Mouse (Mus musculus): ENCODE results near the gene Med16. TPM values are rescaled to one million over a fixed set of nuclear protein-coding genes. Genes with fewer than 3 reads are reported as not detected.

Med16 gene
- polyA plus RNA-seq, 1 experiment: 57.1 TPM

DNA sequence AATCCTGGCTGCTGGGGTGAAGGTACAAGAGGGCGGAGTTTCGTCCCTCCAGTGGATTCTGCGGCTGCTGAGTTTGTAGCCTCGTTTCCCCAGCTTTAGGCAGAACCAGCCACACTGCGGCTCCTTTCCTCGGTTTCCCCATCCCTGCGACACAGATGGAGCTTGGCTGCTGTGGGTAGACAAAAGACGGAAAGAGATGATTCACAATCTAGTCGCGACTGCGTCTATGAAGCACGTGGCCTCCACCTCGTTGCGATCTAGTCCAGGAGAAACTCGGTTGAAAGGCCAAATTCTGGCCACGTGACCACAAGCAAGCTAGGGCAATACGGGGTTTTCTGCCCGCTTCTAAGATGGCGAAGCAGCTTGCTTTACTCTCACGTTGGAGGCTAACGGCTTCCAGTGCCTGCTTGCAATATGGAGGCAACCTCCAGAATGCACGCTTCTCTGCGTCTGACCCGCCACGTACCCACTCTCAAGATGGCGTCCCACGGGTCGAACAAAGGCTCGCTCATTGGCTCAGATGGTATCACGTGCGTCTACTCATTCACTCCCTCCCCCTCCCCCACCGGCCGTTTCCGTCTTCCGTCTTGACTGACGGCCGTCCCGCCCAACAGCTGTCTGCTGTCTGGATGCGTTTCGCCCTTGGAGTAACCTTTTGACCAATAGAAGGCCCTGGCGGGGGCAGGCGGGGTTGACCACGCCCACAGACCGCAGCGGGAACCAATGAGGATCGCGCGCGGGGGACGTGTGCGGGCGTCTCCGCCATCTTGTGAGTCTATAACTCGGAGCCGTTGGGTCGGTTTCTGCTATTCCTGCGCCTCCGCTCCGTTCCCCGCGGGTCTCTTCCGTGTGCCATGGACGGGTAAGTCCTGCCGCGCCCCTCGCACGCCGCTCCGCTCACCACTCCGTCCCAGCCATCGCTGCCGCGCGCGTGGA is 54.6 kb downstream of the Med16 start, which contains the start of gene Ptbp1:
Gene Ptbp1 (plus strand): TSS at position 568 of the 936 bp plus-strand sequence.
- peak; percentile 100 for DNase-seq
- H3K36me3 ChIP-seq (ENCODE audit: control insufficient read depth, insufficient read depth, low read length): peaks cover 1% of the 10 kb centered on the region; the same call in 1 of the 2 replicates
- H3K4me3 ChIP-seq (ENCODE audit: insufficient read depth, low read depth, low read length): peak within 1 kb of the TSS; percentile 78
- peak within 1 kb of the TSS; percentile 97 for H3K27ac ChIP-seq (ENCODE audit: insufficient read depth, low read depth, low read length)
- TF ChIP-seq POLR2A (IDR thresholded peaks at IDR 0.05; ENCODE audit: low read depth, low read length) (peak; percentile 97), CTCF (conservative IDR thresholded peaks at IDR 0.05; ENCODE audit: insufficient read depth, insufficient read length, low read depth, low read length) (no peak)
- no peaks in the 10 kb centered on the region for H3K27me3 ChIP-seq (replicated peaks; ENCODE audit: control insufficient read depth, insufficient read depth, low read length)
- peaks cover 50% of the 10 kb centered on the region for H3K4me1 ChIP-seq (ENCODE audit: control insufficient read depth, insufficient read depth, low read length)
- under 1% methylated on average over 75 of the region's 75 CpGs for WGBS

DNA sequence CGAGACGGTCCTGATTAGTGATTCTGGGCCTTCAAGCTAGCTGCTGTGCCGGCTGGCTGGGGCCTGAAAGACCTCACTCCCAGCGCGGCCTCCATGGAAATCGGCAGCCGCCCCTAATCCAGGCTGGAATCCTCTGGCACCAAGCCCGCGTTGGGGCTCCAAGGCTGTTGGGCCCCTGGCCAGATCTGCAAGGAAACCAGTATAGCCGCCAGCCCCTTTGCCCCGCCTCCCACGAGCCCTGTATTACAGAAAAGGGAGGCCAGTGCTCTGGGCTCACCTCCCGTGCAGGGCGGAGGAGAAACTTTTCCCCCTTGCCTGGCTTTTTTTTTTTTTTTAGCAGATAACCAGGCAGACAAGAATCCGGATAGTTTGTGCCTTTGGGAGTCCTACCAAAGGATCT is 55.3 kb downstream of the Med16 start:
- peak overlapping the region; percentile 96 for H3K27ac ChIP-seq (ENCODE audit: insufficient read depth, low read depth, low read length)
- no peaks in the 10 kb centered on the region; the same call in 1 of the 2 replicates for H3K36me3 ChIP-seq (ENCODE audit: control insufficient read depth, insufficient read depth, low read length)
- H3K4me3 ChIP-seq (ENCODE audit: insufficient read depth, low read depth, low read length): peak overlapping the region; percentile 56
- TF ChIP-seq CTCF (conservative IDR thresholded peaks at IDR 0.05; ENCODE audit: insufficient read depth, insufficient read length, low read depth, low read length) (no peak), POLR2A (IDR thresholded peaks at IDR 0.05; ENCODE audit: low read depth, low read length) (no peak)
- under 1% methylated on average over 15 of the region's 15 CpGs for WGBS
- peaks cover 42% of the 10 kb centered on the region for H3K4me1 ChIP-seq (ENCODE audit: control insufficient read depth, insufficient read depth, low read length)
- no peaks in the 10 kb centered on the region for H3K27me3 ChIP-seq (replicated peaks; ENCODE audit: control insufficient read depth, insufficient read depth, low read length)
- peak; percentile 98 for DNase-seq

DNA sequence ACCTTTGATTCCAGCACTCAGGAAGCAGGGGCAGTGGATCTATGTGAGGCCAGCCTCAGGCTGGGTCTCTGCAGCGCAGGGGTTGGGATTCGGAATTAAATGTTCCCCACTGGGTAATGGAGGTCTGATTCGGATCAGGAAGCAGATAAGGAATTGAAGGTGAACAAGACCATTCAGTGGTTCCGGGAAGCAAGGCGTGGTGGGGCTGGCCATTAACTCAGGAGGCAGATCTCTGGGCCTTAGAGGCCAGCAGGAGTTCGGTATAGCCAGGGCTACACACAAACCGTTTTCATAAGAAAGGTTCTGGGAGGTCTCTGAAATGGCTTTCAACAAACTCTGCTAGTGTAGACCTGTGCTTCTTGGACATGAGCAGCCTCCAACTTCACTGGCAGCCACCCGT is 55.9 kb downstream of the Med16 start:
- peaks cover 37% of the 10 kb centered on the region for H3K4me1 ChIP-seq (ENCODE audit: control insufficient read depth, insufficient read depth, low read length)
- H3K36me3 ChIP-seq (ENCODE audit: control insufficient read depth, insufficient read depth, low read length): no peaks in the 10 kb centered on the region; the same call in 1 of the 2 replicates
- 14% methylated on average over 8 of the region's 8 CpGs for WGBS
- peak overlapping the region; percentile 96 for H3K27ac ChIP-seq (ENCODE audit: insufficient read depth, low read depth, low read length)
- peak overlapping the region; percentile 56 for H3K4me3 ChIP-seq (ENCODE audit: insufficient read depth, low read depth, low read length)
- no peak for TF ChIP-seq POLR2A (IDR thresholded peaks at IDR 0.05; ENCODE audit: low read depth, low read length)
- TF ChIP-seq CTCF (conservative IDR thresholded peaks at IDR 0.05; ENCODE audit: insufficient read depth, insufficient read length, low read depth, low read length): no peak
- DNase-seq: no peak
- no peaks in the 10 kb centered on the region for H3K27me3 ChIP-seq (replicated peaks; ENCODE audit: control insufficient read depth, insufficient read depth, low read length)

DNA sequence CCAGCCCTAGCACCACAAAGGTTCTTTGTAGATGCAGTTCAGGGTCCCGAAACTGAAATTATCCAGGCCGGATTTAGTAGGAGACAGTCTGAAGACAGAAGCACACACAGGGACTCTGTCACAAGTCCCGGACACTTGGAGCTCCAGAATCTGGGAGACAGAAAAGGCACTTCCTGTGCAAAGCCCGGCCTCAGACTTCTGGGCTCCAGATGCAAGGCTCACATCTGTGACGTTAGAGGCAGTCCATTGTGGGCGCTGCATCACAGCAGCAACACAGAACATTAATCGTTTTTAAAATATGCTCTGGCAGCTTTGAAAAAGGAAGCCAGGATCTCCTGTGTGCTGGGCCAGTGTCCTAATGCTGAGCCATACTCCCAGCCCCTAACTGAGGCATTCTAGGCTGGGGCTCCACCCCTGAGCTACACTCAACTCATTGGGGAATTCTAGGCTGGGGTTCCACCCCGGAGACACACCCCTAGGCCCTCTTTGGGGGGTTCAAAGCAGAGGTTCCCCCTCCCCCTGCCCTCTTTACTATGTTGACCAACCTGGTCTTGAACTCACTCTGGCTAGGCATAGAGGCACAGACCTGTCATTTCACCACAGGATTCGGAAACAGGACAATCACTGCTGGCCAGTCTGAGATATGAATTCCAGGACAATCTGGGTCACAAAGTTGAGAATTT is 56.5 kb downstream of the Med16 start:
- TF ChIP-seq POLR2A (IDR thresholded peaks at IDR 0.05; ENCODE audit: low read depth, low read length): no peak
- no peak for TF ChIP-seq CTCF (conservative IDR thresholded peaks at IDR 0.05; ENCODE audit: insufficient read depth, insufficient read length, low read depth, low read length)
- peaks cover 31% of the 10 kb centered on the region for H3K4me1 ChIP-seq (ENCODE audit: control insufficient read depth, insufficient read depth, low read length)

DNA sequence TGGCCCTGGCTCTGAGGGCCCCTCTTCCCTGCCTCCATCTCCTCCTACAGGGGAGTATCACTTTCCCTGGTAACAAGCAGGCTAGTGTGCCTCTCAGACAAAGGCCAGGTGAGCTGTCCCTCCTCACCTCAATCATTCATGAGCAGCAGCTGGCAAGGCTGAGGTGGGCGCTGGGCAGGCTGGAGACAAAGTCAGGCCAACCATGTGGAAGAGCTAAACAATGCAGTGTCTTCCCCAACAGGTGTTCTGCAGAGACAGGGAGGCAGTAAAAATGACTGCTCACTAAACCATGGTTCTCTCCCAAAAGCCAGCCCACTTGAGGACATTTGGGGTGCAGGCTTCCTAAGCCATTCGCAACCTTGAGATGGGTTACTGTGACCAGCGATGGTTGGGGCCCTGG is 57.1 kb downstream of the Med16 start:
- no peak for DNase-seq
- peaks cover 25% of the 10 kb centered on the region for H3K4me1 ChIP-seq (ENCODE audit: control insufficient read depth, insufficient read depth, low read length)
- H3K27me3 ChIP-seq (replicated peaks; ENCODE audit: control insufficient read depth, insufficient read depth, low read length): no peaks in the 10 kb centered on the region
- TF ChIP-seq POLR2A (IDR thresholded peaks at IDR 0.05; ENCODE audit: low read depth, low read length) (no peak), CTCF (conservative IDR thresholded peaks at IDR 0.05; ENCODE audit: insufficient read depth, insufficient read length, low read depth, low read length) (no peak)
- H3K4me3 ChIP-seq (ENCODE audit: insufficient read depth, low read depth, low read length): no peak overlapping the region
- WGBS: 67% methylated on average over 3 of the region's 3 CpGs
- peak overlapping the region; percentile 96 for H3K27ac ChIP-seq (ENCODE audit: insufficient read depth, low read depth, low read length)
- H3K36me3 ChIP-seq (ENCODE audit: control insufficient read depth, insufficient read depth, low read length): no peaks in the 10 kb centered on the region

More for the DNA sequence above, 56.5 kb downstream of the Med16 start:
- Histone ChIP-seq H3K27me3 (replicated peaks; ENCODE audit: control insufficient read depth, insufficient read depth, low read length) (no peaks in the 10 kb centered on the region), H3K36me3 (ENCODE audit: control insufficient read depth, insufficient read depth, low read length) (no peaks in the 10 kb centered on the region; the same call in 1 of the 2 replicates), H3K27ac (ENCODE audit: insufficient read depth, low read depth, low read length) (peak overlapping the region; percentile 96), H3K4me3 (ENCODE audit: insufficient read depth, low read depth, low read length) (no peak overlapping the region)
- DNase-seq: peak; percentile 87
- 53% methylated on average over 9 of the region's 9 CpGs for WGBS

DNA sequence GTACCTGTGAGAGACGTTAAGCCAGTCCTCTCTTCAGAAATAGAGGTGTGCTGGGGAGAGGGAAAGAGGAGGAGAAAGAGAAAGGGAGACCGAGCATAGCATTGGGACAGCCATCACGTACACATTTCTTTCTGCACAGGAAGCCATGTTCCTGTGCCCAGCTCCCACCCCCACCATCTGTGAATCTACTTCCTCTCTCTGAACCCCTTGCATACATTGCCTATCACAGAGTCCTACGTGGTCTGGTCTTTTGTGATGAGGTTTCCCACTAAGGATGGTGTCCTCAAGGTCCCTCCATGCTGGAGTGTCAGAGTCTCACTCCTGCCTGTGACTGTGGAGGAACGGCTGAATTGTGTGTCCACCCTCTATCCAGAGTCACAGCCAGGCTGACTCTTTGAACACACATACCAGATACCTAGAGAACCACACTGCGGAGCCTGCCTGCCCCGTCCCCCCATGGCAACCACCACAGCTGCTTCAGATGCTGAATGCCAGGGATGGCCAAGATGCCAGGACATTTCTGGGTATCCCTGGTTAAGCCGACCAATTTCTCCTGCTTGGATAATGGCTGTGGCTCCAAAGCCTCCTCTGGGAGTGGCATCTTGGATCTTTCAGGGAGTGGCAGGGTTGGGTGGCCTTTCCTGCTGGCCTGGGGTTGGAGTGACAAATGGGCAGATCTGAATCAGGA is 58.6 kb downstream of the Med16 start:
- no peak for DNase-seq
- Histone ChIP-seq H3K27ac (ENCODE audit: insufficient read depth, low read depth, low read length) (no peak overlapping the region), H3K4me3 (ENCODE audit: insufficient read depth, low read depth, low read length) (no peak overlapping the region), H3K4me1 (ENCODE audit: control insufficient read depth, insufficient read depth, low read length) (peaks cover 20% of the 10 kb centered on the region), H3K36me3 (ENCODE audit: control insufficient read depth, insufficient read depth, low read length) (no peaks in the 10 kb centered on the region), H3K27me3 (replicated peaks; ENCODE audit: control insufficient read depth, insufficient read depth, low read length) (no peaks in the 10 kb centered on the region)
- TF ChIP-seq POLR2A (IDR thresholded peaks at IDR 0.05; ENCODE audit: low read depth, low read length) (no peak), CTCF (conservative IDR thresholded peaks at IDR 0.05; ENCODE audit: insufficient read depth, insufficient read length, low read depth, low read length) (no peak)
- 79% methylated on average over 8 of the region's 8 CpGs for WGBS

Measured in kidney, adult 2 months (tissue).